Mouse (Mus musculus) CH12.LX (cell line): Measurements from ENCODE around the gene Ina. TPM values are rescaled to one million over a fixed set of nuclear protein-coding genes. Genes with fewer than 3 reads are reported as not detected.

ENCODE experiments used
- DNase-seq: peaks from one replicate; pipeline ENCODE4 v3.0.0-alpha.2; 2013; ENCODE audit errors: extremely low read depth
- H3K27ac ChIP-seq: 2 replicates; pipeline ENCODE4 v1.5.1; 2012; ENCODE audit warnings: low read depth, mild to moderate bottlenecking, control low read depth, moderate library complexity; ENCODE audit not compliant: insufficient read depth
- H3K27me3 ChIP-seq: replicated peaks from 2 replicates; pipeline ENCODE3; 2012; ENCODE audit warnings: inconsistent platforms
- H3K36me3 ChIP-seq, 2 experiments: replicated peaks in 1 of 2; 2 replicates each; pipeline versions ENCODE3 to v1.6.1; 2012; ENCODE audit warnings: inconsistent platforms in 1 of 2, low read length in 1 of 2, mild to moderate bottlenecking in 1 of 2, mixed read lengths in 1 of 2, moderate library complexity in 1 of 2; ENCODE audit not compliant: control insufficient read depth in 1 of 2, insufficient read depth in 1 of 2
- H3K4me1 ChIP-seq, 2 experiments: 2 replicates each; pipeline ENCODE4 v1.6.1; 2012; ENCODE audit warnings: inconsistent platforms in 1 of 2, moderate library complexity in 1 of 2; ENCODE audit not compliant: insufficient read depth in 2 of 2, control insufficient read depth in 1 of 2
- H3K4me2 ChIP-seq: 2 replicates; pipeline ENCODE4 v1.6.1; 2012; ENCODE audit warnings: low read depth, mild to moderate bottlenecking, control low read depth; ENCODE audit not compliant: poor library complexity, insufficient read depth, severe bottlenecking
- H3K4me3 ChIP-seq, 3 experiments: fragments of 150-350 bp in 1 of 3; sonication (generic) in 1 of 3; replicated peaks in 1 of 3; 2 replicates each; pipeline versions ENCODE3 to v1.5.1; 2011 to 2012; ENCODE audit warnings: low read depth in 2 of 3, low read length in 2 of 3, mild to moderate bottlenecking in 2 of 3, moderate library complexity in 2 of 3, control low read depth in 1 of 3, improper control_type of control experiment in 1 of 3, inconsistent platforms in 1 of 3, mixed read lengths in 1 of 3; ENCODE audit not compliant: poor library complexity in 1 of 3
- H3K79me2 ChIP-seq: replicated peaks from 2 replicates; pipeline ENCODE4 v1.6.1; 2012; ENCODE audit warnings: mild to moderate bottlenecking, moderate library complexity; ENCODE audit not compliant: control insufficient read depth, poor library complexity, insufficient read depth, severe bottlenecking; ENCODE audit errors: extremely low read depth
- H3K9ac ChIP-seq: 2 replicates; pipeline ENCODE4 v1.6.1; 2012; ENCODE audit warnings: low read depth, mild to moderate bottlenecking, control low read depth, moderate library complexity; ENCODE audit not compliant: insufficient read depth
- H3K9me3 ChIP-seq: replicated peaks from 2 replicates; pipeline ENCODE3; 2012; ENCODE audit warnings: low read length, inconsistent platforms, mixed read lengths
- BHLHE40 ChIP-seq: IDR thresholded peaks from 2 replicates; pipeline ENCODE4 v1.6.1; 2011; ENCODE audit warnings: mild to moderate bottlenecking, low read depth, low read length, improper control_type of control experiment
- ELF1 ChIP-seq: IDR thresholded peaks from 2 replicates; pipeline ENCODE4 v1.6.1; 2014; ENCODE audit warnings: low read depth, mild to moderate bottlenecking, inconsistent platforms, low read length, improper control_type of control experiment
- EP300 ChIP-seq: IDR thresholded peaks from 2 replicates; pipeline ENCODE4 v1.6.1; 2011; ENCODE audit warnings: low read length, improper control_type of control experiment
- HCFC1 ChIP-seq: IDR thresholded peaks from 2 replicates; pipeline ENCODE4 v1.6.1; 2012; ENCODE audit warnings: low read depth, mild to moderate bottlenecking, inconsistent platforms, low read length, improper control_type of control experiment
- IRF4 ChIP-seq: IDR thresholded peaks from 2 replicates; pipeline ENCODE4 v1.6.1; 2014; ENCODE audit warnings: low read depth, mild to moderate bottlenecking, inconsistent platforms, low read length, improper control_type of control experiment
- JUND ChIP-seq: conservative IDR thresholded peaks from 2 replicates; pipeline ENCODE4 v1.6.1; 2011; ENCODE audit warnings: low read depth, low read length, improper control_type of control experiment
- KAT2A ChIP-seq: IDR thresholded peaks from 2 replicates; pipeline ENCODE4 v1.6.1; 2012; ENCODE audit warnings: low read length, improper control_type of control experiment, inconsistent platforms; ENCODE audit not compliant: insufficient replicate concordance
- MAZ ChIP-seq: IDR thresholded peaks from 2 replicates; pipeline ENCODE4 v1.6.1; 2012; ENCODE audit warnings: low read depth, mild to moderate bottlenecking, inconsistent platforms, low read length, improper control_type of control experiment, moderate library complexity
- MEF2A ChIP-seq: IDR thresholded peaks from 2 replicates; pipeline ENCODE4 v1.6.1; 2014; ENCODE audit warnings: low read depth, mild to moderate bottlenecking, inconsistent platforms, low read length, improper control_type of control experiment, borderline replicate concordance
- MYC ChIP-seq: IDR thresholded peaks from 2 replicates; pipeline ENCODE4 v1.6.1; 2011; ENCODE audit warnings: low read depth, mild to moderate bottlenecking, improper control_type of control experiment, low read length
- NELFE ChIP-seq: IDR thresholded peaks from 2 replicates; pipeline ENCODE4 v1.6.1; 2011; ENCODE audit warnings: low read depth, low read length, improper control_type of control experiment
- NRF1 ChIP-seq: IDR thresholded peaks from 2 replicates; pipeline ENCODE4 v1.6.1; 2014; ENCODE audit warnings: low read depth, mild to moderate bottlenecking, inconsistent platforms, low read length, improper control_type of control experiment, moderate library complexity
- PAX5 ChIP-seq: IDR thresholded peaks from 2 replicates; pipeline ENCODE4 v1.6.1; 2012; ENCODE audit warnings: low read length, inconsistent platforms, mixed read lengths
- POLR2A ChIP-seq: IDR thresholded peaks from 2 replicates; pipeline ENCODE4 v1.6.1; 2011; ENCODE audit warnings: low read depth, mild to moderate bottlenecking, improper control_type of control experiment, low read length
- POLR2AphosphoS2 ChIP-seq: IDR thresholded peaks from 2 replicates; pipeline ENCODE4 v1.6.1; 2011; ENCODE audit warnings: low read depth, low read length, improper control_type of control experiment
- RAD21 ChIP-seq: IDR thresholded peaks from 2 replicates; pipeline ENCODE4 v1.6.1; 2011; ENCODE audit warnings: low read depth, mild to moderate bottlenecking, low read length, improper control_type of control experiment, moderate library complexity
- TBP ChIP-seq: conservative IDR thresholded peaks from 2 replicates; pipeline ENCODE4 v1.6.1; 2011; ENCODE audit warnings: low read depth, low read length, improper control_type of control experiment
- TCF12 ChIP-seq: IDR thresholded peaks from 2 replicates; pipeline ENCODE4 v1.6.1; 2014; ENCODE audit warnings: low read depth, mild to moderate bottlenecking, inconsistent platforms, low read length, improper control_type of control experiment
- UBTF ChIP-seq: IDR thresholded peaks from 2 replicates; pipeline ENCODE4 v1.6.1; 2012; ENCODE audit warnings: low read depth, mild to moderate bottlenecking, inconsistent platforms, low read length, improper control_type of control experiment, moderate library complexity
- USF1 ChIP-seq: IDR thresholded peaks from 2 replicates; pipeline ENCODE4 v1.6.1; 2014; ENCODE audit warnings: low read depth, mild to moderate bottlenecking, inconsistent platforms, low read length, improper control_type of control experiment
- ZC3H11A ChIP-seq: IDR thresholded peaks from 2 replicates; pipeline ENCODE4 v1.6.1; 2012; ENCODE audit warnings: low read depth, mild to moderate bottlenecking, inconsistent platforms, low read length, improper control_type of control experiment
- ZMIZ1 ChIP-seq: IDR thresholded peaks from 2 replicates; pipeline ENCODE4 v1.6.1; 2012; ENCODE audit warnings: low read depth, mild to moderate bottlenecking, inconsistent platforms, low read length, improper control_type of control experiment
- ZNF384 ChIP-seq: IDR thresholded peaks from 2 replicates; pipeline ENCODE4 v1.6.1; 2012; ENCODE audit warnings: low read depth, low read length, improper control_type of control experiment, inconsistent platforms
- dilution Hi-C: fragments of 300-500 bp; cut with MboI; formaldehyde crosslinking; loops from 2 replicates; pipeline ENCODE4 v1.14.3; 2020; ENCODE audit warnings: low sequenced_read_pairs; ENCODE audit not compliant: extremely low pct_unique_long_range_greater_than_20kb, extremely low pct_ligation_motif_present
- in situ Hi-C: fragments of 300-500 bp; cut with MboI; formaldehyde crosslinking; loops from 3 replicates; pipeline ENCODE4 v1.14.3; 2019; ENCODE audit warnings: low sequenced_read_pairs, low pct_ligation_motif_present, low pct_unique_long_range_greater_than_20kb, mixed read lengths
- polyA plus RNA-seq: library from polyadenylated mRNA; unstranded; fragments of >175 nt; gene quantifications from 2 replicates; pipeline ENCODE4 v1.2.1, GENCODE M21; 2012; ENCODE audit warnings: low read depth; ENCODE audit not compliant: insufficient read length
- total RNA-seq, 2 experiments: library from RNA; depleted of rRNA; stranded (reverse); fragments of 300-350 nt in 1 of 2; fragments of >200 nt in 1 of 2; gene quantifications; 2 replicates each; pipeline ENCODE4 v1.2.3; 2012 to 2014

Gene Ina
- total and polyA plus RNA-seq, 3 experiments: not detected

GRCm38 (mm10) chr19:46970121-46970729, 44.3 kb upstream of the Ina start:
- Histone ChIP-seq H3K4me2 (no peak overlapping the region; the same call in 1 of the 2 replicates), H3K36me3 (no peaks in the 10 kb centered on the region), H3K4me1 (peaks cover 2 to 17% of the 10 kb centered on the region in 2 experiments; a peak in 2 of 4 replicates), H3K27me3 (no peaks in the 10 kb centered on the region), H3K9me3 (peaks cover 3% of the 10 kb centered on the region), H3K79me2 (no peaks in the 10 kb centered on the region), H3K4me3 (no peak overlapping the region), H3K9ac (no peak overlapping the region), H3K27ac (no peak overlapping the region)
- TF ChIP-seq NELFE: no peak
- TF ChIP-seq PAX5: no peak
- TF ChIP-seq ELF1: no peak
- no peak for TF ChIP-seq POLR2AphosphoS2
- TF ChIP-seq HCFC1: no peak
- TF ChIP-seq RAD21: no peak
- dilution Hi-C loops: no loop called here
- no peak for DNase-seq
- in situ Hi-C loops: no loop called here

GRCm38 (mm10) chr19:46971051-46971689, 43.3 kb upstream of the Ina start:
- DNase-seq: no peak
- H3K9ac ChIP-seq: no peak overlapping the region
- dilution Hi-C loops (no loop called here), in situ Hi-C loops (no loop called here)
- peaks cover 2 to 17% of the 10 kb centered on the region in 2 experiments; a peak in 2 of 4 replicates for H3K4me1 ChIP-seq
- H3K9me3 ChIP-seq: no peaks in the 10 kb centered on the region
- no peak for TF ChIP-seq TCF12
- no peak for TF ChIP-seq ZMIZ1
- TF ChIP-seq ZC3H11A: no peak
- TF ChIP-seq MYC: no peak
- no peak for TF ChIP-seq MEF2A
- no peaks in the 10 kb centered on the region for H3K36me3 ChIP-seq
- H3K4me2 ChIP-seq: no peak overlapping the region
- H3K79me2 ChIP-seq: no peaks in the 10 kb centered on the region
- no peak overlapping the region for H3K27ac ChIP-seq
- H3K4me3 ChIP-seq: no peak overlapping the region
- no peaks in the 10 kb centered on the region for H3K27me3 ChIP-seq

- H3K4me3 ChIP-seq: no peak overlapping the region
- no peak overlapping the region for H3K4me2 ChIP-seq
- H3K9ac ChIP-seq: no peak overlapping the region
- no peaks in the 10 kb centered on the region for H3K27me3 ChIP-seq
- no peak for DNase-seq
- no peak overlapping the region for H3K27ac ChIP-seq
- no peaks in the 10 kb centered on the region for H3K36me3 ChIP-seq
- TF ChIP-seq NELFE (no peak), MAZ (no peak), EP300 (no peak), MEF2A (no peak), JUND (no peak), TCF12 (no peak), POLR2A (no peak), UBTF (no peak), IRF4 (no peak), ZNF384 (no peak), BHLHE40 (no peak), RAD21 (no peak), ZMIZ1 (no peak), PAX5 (no peak), NRF1 (no peak), USF1 (no peak), KAT2A (no peak), TBP (no peak)
- TF ChIP-seq, all 38 proteins: peak for 0
- Histone ChIP-seq H3K4me1 (peaks cover 2 to 17% of the 10 kb centered on the region in 2 experiments; a peak in 2 of 4 replicates), H3K79me2 (no peaks in the 10 kb centered on the region), H3K9me3 (no peaks in the 10 kb centered on the region)
- dilution Hi-C loops: no loop called here
- in situ Hi-C loops: no loop called here
Observed at GRCm38 (mm10) chr19:46971712-46972111, 42.8 kb upstream of the Ina start.
